Comparison of ENCODE assay signal across 12 mouse cellular contexts in the genomic region with DNA sequence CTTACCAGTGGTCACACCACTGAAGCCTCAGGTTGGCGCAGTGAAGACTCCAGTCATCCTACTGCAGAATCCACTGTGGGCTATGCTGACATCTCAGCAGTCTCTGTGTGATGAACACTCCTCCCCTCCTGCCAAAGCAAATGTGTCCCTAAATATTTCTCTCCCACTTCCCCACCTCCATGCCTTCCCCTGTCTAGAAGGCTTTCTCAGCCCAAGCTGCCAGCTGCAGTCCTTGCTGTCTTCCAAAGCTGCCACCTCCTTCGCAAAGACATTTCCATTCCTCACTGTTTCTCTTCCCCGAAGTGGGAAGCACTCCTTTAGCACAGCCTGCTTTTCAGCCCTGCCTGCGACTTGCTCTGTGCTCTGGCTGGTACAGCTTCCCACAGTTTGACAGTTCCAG. TPM values are rescaled to one million over a fixed set of nuclear protein-coding genes. Genes with fewer than 3 reads are reported as not detected.
DNase-seq lines count a peak whose midpoint lies in the region.
"Had no signal": no experiment of that assay in that cellular context is flagged by ENCODE, and none has a peak within 500 bp of the region (broad histone marks: within the 10 kb centered on the region; RNA-seq: fewer than 3 reads in every experiment).

No protein-coding gene starts in this region.

- intact Hi-C loops in left cerebral cortex, postnatal 14 days (cut with DNase I): loop anchor here (5.0 kb wide), 1 partner anchor 46 kb away; no protein-coding TSS in a partner anchor

- peak; percentile 53 to 54 for DNase-seq in layer of hippocampus, adult 18-20 months (ENCODE audit: low spot score in 2 of 2)
- no peak for DNase-seq in layer of hippocampus, postnatal 10 days (ENCODE audit: low spot score in 2 of 2)
- peak; percentile 72 to 83 for DNase-seq in frontal cortex, postnatal 36 days (ENCODE audit: low spot score in 2 of 2)
- DNase-seq in left cerebral cortex, postnatal 14 days (ENCODE audit: low spot score in 2 of 2): peak; percentile 67 to 82
- no peak for DNase-seq in MN1 (ENCODE audit: low spot score)
- no peak for DNase-seq in kidney, postnatal 14 days
- DNase-seq in gastrocnemius, adult 8-10 months (ENCODE audit: low spot score in 2 of 2): no peak
- DNase-seq: adrenal gland, postnatal 36 days; heart, postnatal 10 days; kidney, adult 8-10 months; lung, postnatal 36 days had no signal

RNA-seq across cellular contexts. Expression of gene Tsku, which starts 10.0 kb away (rescaled TPM):
- total RNA-seq in layer of hippocampus, adult 18-20 months (2021): 1 to 10 TPM; 1.1 to 1.6 TPM
- 1 to 10 TPM; 6.3 to 7.1 TPM for total RNA-seq in layer of hippocampus, postnatal 10 days (2021)
- total RNA-seq in left cerebral cortex, postnatal 14 days (2021): 1 to 10 TPM; 4.4 to 4.5 TPM
- total RNA-seq in gastrocnemius, adult 8-10 months (2022): 1 to 10 TPM in 2 of 4 experiments, under 1 TPM in 2; 0.73 to 1.9 (median 1.1) TPM
- total RNA-seq: granulocyte monocyte progenitor cell, adult 5-6 weeks had no signal

RNA-seq across cellular contexts. Expression of gene Acer3, which starts 50.2 kb away (rescaled TPM):
- 10 to 100 TPM; 18.1 to 24.9 TPM for total RNA-seq in layer of hippocampus, adult 18-20 months (2021)
- total RNA-seq in layer of hippocampus, postnatal 10 days (2021): 10 to 100 TPM; 14.7 to 17.8 TPM
- 10 to 100 TPM; 17.2 to 17.5 TPM for total RNA-seq in left cerebral cortex, postnatal 14 days (2021)
- total RNA-seq in gastrocnemius, adult 8-10 months (2022): 1 to 10 TPM; 1.8 to 4.5 (median 2.9) TPM

Comparison
In these comparisons a context has a peak if more than half of its experiments do, and no peak if none do; other contexts are left out.
1. DNase-seq: peak in layer of hippocampus, adult 18-20 months (2 of 2), frontal cortex, postnatal 36 days (2 of 2) and left cerebral cortex, postnatal 14 days (2 of 2); none in layer of hippocampus, postnatal 10 days (0 of 2), MN1 (single experiment), kidney, postnatal 14 days (single experiment) and gastrocnemius, adult 8-10 months (0 of 2).